Mouse (Mus musculus): ENCODE data around the gene Gm49601.

Gene Gm49601

GRCm38 (mm10) chr16:18608226-18608625 is 18.0 kb downstream of the Gm49601 start:
- DNase-seq (ENCODE audit: low spot score in 2 of 2) = no peak

- no peak for DNase-seq (ENCODE audit: low spot score in 2 of 2)
Measured at GRCm38 (mm10) chr16:18605705-18606104, 20.5 kb downstream of the Gm49601 start.

GRCm38 (mm10) chr16:18604267-18604701 is 21.9 kb downstream of the Gm49601 start:
- DNase-seq (ENCODE audit: low spot score in 2 of 2) = no peak

GRCm38 (mm10) chr16:18601447-18601846 is 24.8 kb downstream of the Gm49601 start:
- DNase-seq (ENCODE audit: low spot score in 2 of 2) = no peak

GRCm38 (mm10) chr16:18598006-18598405 is 28.2 kb downstream of the Gm49601 start:
- no peak for DNase-seq (ENCODE audit: low spot score in 2 of 2)

- DNase-seq (ENCODE audit: low spot score in 2 of 2) = no peak
Measured at GRCm38 (mm10) chr16:18596255-18596654, 30.0 kb downstream of the Gm49601 start.

GRCm38 (mm10) chr16:18593930-18594329 is 32.3 kb downstream of the Gm49601 start:
- no peak for DNase-seq (ENCODE audit: low spot score in 2 of 2)

- DNase-seq (ENCODE audit: low spot score in 2 of 2) = peak; percentile 29 to 63
Measured at GRCm38 (mm10) chr16:18591047-18592018, 34.9 kb downstream of the Gm49601 start.

GRCm38 (mm10) chr16:18589804-18590790 is 36.1 kb downstream of the Gm49601 start, which contains the start of gene Tbx1:
Gene Tbx1, minus strand, starts transcription at chr16:18590671.
- peak; percentile 20 to 69 for DNase-seq (ENCODE audit: low spot score in 2 of 2)

GRCm38 (mm10) chr16:18589080-18589621 is 37.1 kb downstream of the Gm49601 start:
- DNase-seq (ENCODE audit: low spot score in 2 of 2) = no peak

GRCm38 (mm10) chr16:18588738-18589055 is 37.5 kb downstream of the Gm49601 start:
- DNase-seq (ENCODE audit: low spot score in 2 of 2) = no peak

GRCm38 (mm10) chr16:18587847-18588737 is 38.1 kb downstream of the Gm49601 start:
- DNase-seq (ENCODE audit: low spot score in 2 of 2) = no peak

GRCm38 (mm10) chr16:18586906-18587546 is 39.2 kb downstream of the Gm49601 start:
- no peak for DNase-seq (ENCODE audit: low spot score in 2 of 2)

- DNase-seq (ENCODE audit: low spot score in 2 of 2) = no peak
Measured at GRCm38 (mm10) chr16:18586076-18586905, 39.9 kb downstream of the Gm49601 start.

GRCm38 (mm10) chr16:18585676-18586075 is 40.6 kb downstream of the Gm49601 start:
- no peak for DNase-seq (ENCODE audit: low spot score in 2 of 2)

- no peak for DNase-seq (ENCODE audit: low spot score in 2 of 2)
Measured at GRCm38 (mm10) chr16:18584901-18585510, 41.2 kb downstream of the Gm49601 start.

- DNase-seq (ENCODE audit: low spot score in 2 of 2) = no peak
Measured at GRCm38 (mm10) chr16:18583673-18584357, 42.4 kb downstream of the Gm49601 start.

GRCm38 (mm10) chr16:18583169-18583568 is 43.1 kb downstream of the Gm49601 start:
- DNase-seq (ENCODE audit: low spot score in 2 of 2) = no peak
